Mouse (Mus musculus): ENCODE measurements around the gene Lin7b.
"Not testable (repeated sequence)": the region's sequence is repeated elsewhere in the genome, so short reads cannot be mapped to it uniquely, and the experiment has no call there.

Gene Lin7b

DNA sequence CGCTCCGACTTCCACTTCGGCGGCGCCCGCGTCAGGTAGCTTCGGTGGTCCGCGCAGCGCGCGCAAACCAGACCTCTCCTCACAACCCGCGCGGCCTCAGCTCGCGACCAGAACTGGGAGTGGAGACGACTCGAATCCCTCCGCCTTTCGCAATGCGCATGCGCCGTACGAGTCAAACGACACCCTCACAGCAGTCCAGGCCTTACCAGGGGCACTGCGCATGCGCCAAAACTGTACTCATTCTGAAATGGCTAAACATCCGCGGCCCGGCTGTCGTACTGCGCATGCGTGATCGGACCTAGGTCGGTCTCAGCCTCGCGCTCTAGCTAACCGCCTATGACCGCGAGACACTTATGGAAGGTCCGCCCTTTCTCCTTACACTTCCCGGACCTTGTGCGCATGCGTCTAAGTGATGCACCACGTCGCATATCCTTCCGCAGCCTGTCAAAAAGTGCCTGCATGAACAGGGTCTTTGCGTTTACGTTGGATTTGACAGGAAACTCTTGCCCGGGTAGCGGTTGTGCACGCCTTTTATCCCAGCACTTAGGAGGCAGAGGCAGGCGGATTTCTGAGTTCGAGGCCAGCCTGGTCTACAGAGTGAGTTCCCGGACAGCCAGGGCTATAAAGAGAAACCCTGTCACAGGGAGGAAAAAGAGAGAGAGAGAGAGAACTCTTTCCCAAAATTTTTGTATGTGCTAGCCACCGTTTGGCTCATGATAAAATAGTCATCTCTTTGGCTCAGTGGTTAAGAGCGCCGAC is 25.4 kb upstream of the Lin7b start, which contains the start of gene Snrnp70:
Snrnp70 (minus strand) TSS at position 165 of the 759 bp plus-strand sequence.
- DNase-seq (ENCODE audit: low spot score): peak; percentile 100

DNA sequence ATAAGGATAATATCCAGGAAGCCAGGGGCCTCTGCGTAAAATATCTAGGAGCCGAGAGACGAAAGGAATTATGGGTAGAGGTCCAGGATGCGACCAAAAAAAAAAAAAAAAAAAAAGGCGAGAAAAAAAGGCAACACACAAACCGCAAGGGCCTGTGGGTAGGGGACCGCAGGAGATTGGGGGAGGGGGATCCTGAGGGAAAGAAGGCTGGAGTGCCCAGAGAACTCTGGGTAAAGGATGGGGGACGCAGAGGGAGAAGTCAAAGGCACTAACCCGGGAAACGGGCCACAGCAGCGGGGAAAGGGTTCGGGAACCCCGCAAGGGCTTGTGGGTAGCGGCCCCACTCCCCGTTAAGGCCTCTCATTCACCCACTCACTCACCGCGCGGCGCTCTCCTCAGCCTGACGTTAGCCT is 24.8 kb upstream of the Lin7b start:
- DNase-seq (ENCODE audit: low spot score): no peak

DNA sequence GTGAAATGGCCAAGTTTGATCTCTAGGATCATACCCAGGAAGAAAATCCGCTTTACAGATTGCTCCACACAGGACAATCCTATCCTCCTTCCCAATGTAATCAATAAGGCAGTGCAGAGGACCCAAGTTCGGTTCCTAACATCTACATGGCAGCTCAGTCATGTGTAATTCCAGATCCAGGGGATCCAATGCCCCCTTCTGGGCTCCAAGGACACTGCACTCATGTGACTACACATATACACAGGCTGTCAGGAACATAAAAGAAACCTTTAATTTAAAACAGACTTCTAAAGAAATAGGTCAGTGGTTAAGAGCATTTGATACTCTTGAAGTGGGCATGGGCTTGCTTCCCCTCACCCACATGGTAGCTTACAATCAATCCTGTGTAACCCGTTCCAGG is 15.7 kb upstream of the Lin7b start:
- DNase-seq (ENCODE audit: low spot score): no peak

GRCm38 (mm10) chr7:45376057-45376456 is 5.7 kb upstream of the Lin7b start:
- DNase-seq (ENCODE audit: low spot score): no peak

DNA sequence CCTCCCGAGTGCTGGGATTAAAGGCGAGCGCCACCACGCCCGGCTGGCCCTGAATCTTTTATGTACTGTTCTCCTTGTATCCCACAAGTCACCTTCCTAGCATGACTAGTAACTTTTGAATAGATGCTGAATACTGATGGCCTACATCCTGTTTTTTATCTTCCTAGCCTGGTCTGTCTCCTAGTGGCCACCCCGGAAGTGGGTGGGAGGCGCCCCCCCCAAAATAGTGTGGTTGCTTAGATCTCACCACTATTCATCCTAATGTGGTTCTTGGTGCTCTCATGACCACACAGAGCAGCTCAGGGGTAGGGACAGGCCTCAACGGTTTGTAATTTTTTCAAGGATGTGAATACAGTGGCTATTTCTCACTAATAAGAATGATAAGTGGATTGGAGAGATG is 4.2 kb upstream of the Lin7b start:
- DNase-seq (ENCODE audit: low spot score): no peak

GRCm38 (mm10) chr7:45372371-45372770 is 2.0 kb upstream of the Lin7b start:
- DNase-seq (ENCODE audit: low spot score): no peak

DNA sequence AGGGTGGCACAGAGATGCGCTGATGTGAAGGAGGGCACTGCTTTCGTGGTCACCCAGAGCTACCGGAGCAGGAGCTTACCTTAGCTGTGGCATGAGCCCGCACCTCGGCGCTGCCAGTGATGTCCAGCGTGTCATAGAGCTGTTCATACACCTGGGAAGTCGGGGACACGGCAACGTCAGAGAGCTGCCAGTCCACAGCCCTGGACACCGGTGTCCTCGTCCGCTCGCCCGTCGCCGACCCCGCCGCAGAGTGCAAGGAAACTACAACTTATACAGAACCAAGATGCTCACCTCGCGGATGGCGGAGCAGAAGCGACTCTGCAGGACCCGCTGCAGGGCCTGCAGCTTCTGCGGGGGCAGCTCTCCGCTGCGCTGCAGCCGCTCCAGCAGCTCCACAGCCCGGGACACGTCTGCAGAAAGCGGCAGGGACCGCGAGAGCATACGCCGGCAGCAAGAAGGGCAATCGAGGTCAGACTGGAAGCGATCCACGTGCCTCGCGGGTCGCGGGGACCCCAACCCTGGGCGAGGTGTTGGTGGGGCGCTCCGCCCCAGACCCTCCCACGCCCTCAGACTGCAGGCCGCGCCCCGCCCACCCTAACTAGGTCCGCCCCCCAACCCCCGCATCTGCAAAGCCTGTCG is 428 bp downstream of the Lin7b start:
- no peak for DNase-seq (ENCODE audit: low spot score)

- no peak for DNase-seq (ENCODE audit: low spot score)
Measured at GRCm38 (mm10) chr7:45369022-45369745, 1.2 kb downstream of the Lin7b start.

- DNase-seq (ENCODE audit: low spot score): no peak
Measured at GRCm38 (mm10) chr7:45368178-45368577, 2.2 kb downstream of the Lin7b start.

DNA sequence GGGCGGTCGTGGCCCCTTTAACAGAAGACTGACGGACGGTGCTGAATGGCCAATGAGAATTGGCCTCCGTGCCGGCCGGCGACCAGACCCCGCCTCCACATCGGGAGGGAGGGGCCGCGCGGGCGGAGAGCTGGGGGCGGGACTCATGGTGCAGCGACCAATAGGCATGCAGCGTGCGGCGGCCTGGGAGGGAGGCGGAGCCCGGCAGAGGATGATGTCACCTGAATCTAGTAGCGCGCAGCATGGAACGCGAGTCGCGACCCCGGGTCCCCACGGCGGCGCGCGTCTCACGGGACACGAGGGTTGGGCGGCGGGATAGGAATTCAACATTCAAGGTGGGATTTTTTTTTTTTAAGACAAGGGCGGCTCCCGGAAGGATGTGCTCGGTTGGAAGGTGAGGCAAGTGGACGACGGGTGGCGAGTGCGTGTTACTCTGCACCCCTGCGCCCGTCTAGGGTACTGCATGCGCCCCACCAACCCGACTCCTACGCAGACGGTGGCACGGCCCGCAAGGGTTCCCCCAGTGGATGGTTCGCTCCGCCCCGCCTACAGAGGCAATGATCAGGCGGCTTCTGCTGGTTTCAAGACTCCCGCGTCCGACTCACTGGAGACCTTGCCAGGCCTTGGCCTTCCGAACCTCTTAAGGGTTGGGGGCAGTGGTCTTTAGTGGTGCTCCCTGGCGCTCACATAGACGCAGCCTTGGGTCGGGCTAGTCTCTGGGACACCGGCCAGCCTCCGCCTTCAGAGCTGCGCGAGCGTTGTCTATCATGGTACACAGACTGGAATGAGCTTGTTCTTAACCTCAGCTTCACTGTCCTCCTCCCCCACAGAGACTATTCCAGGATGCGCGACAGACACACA is 3.1 kb downstream of the Lin7b start:
- peak; percentile 97 for DNase-seq (ENCODE audit: low spot score)

DNA sequence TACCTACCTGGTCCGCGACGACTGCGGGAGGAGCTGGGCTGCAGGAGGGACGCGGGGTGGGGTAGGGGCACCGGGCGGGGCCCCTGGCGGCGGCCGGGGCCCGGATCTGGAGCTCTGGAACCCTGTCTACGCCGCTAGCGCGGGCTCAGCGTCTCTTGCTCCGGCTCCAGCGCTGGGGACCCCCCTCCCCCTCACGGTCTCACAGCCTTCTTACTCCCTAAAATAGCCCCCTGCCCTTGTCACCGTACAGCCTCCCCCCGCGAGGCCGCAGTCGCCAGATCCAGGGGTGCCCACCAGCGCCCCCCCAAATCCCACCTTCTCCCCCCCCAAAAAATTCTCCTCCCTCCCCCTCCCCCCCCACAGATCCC is 3.7 kb downstream of the Lin7b start, which contains the start of gene Ppfia3:
Ppfia3 (minus strand) TSS at position 368 of the 368 bp plus-strand sequence.
- DNase-seq (ENCODE audit: low spot score): no peak

- no peak for DNase-seq (ENCODE audit: low spot score)
Measured at GRCm38 (mm10) chr7:45365742-45366651, 4.4 kb downstream of the Lin7b start.

DNA sequence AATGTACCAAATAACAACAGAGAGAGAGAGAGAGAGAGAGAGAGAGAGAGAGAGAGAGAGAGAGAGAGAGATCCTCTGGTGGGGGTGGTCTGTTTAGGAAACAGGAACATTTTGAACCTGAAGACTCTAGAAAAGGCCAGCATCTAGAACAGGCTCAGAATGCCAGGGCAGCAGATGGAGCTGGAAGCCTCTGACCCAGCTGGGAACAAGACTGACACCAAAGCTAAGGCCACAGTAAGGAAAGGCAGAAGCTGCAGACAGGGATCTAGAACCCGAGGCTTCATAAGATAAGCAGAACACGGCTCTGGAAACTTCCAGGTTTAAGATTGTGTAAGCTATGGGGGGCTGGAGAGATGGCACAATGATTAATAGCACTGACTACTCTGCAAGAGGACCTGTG is 6.4 kb downstream of the Lin7b start:
- DNase-seq (ENCODE audit: low spot score): no peak

GRCm38 (mm10) chr7:45362801-45363200 is 7.6 kb downstream of the Lin7b start:
- no peak for DNase-seq (ENCODE audit: low spot score)

DNA sequence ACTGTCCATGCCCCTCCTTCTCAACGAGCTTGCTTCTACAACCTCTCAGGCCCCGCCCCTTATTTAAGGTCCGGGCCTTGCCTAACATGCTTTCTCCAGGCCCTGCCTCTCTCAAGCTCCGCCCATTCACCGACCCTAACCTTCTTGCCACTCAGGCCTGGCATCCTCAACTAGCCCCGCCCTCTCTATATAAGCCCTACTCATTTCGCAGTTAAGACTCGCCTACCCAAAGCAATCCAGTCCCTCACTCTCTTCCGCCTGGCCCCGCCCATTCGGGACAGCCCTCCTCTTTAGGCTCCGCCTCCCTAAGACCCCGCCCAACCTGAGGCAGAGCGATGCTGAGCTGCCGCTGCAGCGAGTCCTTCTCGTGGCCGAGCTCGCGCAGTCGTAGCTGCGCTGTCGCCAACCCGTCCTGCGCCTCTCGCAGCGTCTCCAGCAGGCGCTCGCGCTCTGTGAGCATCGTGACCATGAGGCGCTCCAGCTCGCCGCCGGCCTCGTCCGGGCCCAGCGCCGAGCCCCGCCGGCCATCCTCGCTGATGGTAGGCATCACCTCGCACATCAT is 9.1 kb downstream of the Lin7b start:
- DNase-seq (ENCODE audit: low spot score): peak; percentile 81

DNA sequence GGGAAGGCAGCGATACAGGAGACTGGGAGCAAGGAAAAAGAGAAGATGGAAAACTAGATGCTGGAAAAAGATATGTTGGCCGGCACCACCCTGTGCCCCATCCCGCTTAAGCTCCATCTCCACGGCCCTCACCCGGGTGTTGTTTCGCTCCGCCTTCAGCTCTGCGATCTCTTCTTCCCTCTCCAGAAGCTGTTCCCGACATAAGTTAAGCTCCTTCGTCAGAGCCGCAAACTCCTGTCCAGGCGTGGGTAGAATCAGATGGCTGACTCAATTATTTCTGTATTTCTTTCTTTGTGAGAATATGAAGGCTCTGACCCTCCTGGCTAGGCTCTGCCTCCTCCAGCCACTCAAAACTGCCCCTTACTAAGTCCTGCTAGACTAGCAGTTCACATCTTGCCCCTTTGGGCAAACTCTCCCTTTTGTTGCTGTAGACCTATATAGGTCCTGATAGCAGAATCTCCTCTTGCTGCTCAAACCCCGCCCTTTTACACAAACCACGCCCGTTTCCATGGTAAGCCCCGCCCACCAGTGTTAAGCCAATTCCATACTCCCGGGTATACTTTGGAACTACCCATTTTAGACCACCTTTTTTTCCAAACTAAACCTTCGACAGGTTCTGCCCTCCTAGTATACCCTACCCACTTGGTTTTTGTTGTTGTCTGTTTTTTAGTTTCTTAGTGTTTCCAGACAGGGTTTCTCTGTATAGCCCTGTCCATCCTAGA is 9.8 kb downstream of the Lin7b start:
- no peak for DNase-seq (ENCODE audit: low spot score)

DNA sequence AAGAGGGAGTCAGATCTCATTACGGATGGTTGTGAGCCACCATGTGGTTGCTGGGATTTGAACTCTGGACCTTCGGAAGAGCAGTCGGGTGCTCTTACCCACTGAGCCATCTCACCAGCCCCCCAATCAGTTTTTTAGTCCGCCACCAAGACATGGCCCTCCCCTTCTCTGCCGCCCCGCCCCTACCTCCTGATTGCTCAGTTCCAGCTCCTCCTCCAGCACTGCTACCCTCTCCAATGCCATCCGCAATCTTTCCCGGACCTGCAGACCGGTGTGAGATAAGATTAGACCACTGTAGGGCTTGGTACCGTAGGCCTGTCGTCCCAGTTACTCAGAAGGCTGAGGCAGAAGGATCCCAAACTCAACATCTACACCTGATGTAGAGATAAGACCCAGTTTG is 11.3 kb downstream of the Lin7b start:
- not testable (repeated sequence) for DNase-seq (ENCODE audit: low spot score)

GRCm38 (mm10) chr7:45356087-45356486 is 14.3 kb downstream of the Lin7b start:
- DNase-seq (ENCODE audit: low spot score): no peak

- no peak for DNase-seq (ENCODE audit: low spot score)
Measured at GRCm38 (mm10) chr7:45355318-45356020, 14.9 kb downstream of the Lin7b start.
